Mouse (Mus musculus) cerebral cortex, adult 2 months (tissue): ENCODE results near the gene Itgb3.

Experiments
- WGBS: fragments of 180-500 bp; shearing (Covaris S2); methylation state at CpG from one replicate; pipeline ENCODE4 v1.1.7; 2018; 5-methylcytosine and 5-hydroxymethylcytosine counted together

Gene Itgb3

DNA sequence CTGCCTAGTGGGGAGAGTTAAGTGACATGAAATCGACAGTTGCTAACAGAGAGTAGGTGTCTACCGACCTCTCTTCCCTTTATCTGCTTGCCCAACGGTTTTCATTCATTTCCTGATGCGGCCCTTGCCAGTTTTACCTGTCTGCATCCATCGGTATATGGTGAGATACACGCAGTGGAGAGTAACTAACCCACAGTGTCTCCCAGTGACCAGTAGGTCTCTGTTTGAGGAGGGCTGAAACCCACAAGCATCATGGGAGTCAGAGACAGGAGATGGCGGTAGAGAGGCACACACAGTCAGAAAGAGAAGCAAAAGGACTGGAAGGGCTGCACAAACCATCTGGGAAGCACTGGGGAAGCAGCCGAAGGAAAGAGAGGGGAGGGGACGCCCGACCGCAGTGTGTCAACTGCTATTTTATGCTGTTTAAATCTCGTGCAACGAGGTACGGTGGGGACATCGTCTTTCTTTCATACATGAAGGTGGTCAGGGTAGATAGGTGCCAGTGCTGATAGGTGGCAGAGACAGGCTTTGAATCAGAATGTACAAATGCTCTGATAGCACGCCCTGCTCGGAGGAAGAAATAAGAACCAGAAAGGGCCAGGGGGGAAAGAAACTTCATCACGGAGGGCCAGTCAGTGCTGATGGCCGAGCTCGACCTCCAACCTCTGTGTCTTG is 53.9 kb downstream of the Itgb3 start:
- 80% methylated on average over 20 of the region's 20 CpGs for WGBS

DNA sequence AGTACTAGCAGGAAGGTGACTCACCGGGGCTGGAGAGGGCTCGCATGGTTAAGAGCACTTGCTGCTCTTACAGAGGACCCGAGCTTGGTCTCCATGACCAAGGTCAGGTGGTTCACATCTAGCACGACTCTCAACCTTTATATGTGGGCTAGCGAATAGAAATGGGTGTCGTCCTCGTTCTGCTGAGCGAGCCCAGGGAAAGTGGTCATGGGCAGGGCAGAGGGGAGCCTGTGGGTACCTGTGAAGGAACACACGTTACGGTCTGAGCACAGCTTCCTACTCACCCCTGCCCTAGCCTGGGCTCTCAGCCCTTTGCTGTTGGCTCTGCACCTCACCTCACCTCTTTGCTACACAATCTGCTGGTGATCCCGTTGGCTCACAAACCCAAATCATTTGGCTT is 54.8 kb downstream of the Itgb3 start:
- 97% methylated on average over 11 of the region's 11 CpGs for WGBS

- 70% methylated on average over 6 of the region's 6 CpGs for WGBS
Observed at GRCm38 (mm10) chr11:104663241-104663877, 55.6 kb downstream of the Itgb3 start.

DNA sequence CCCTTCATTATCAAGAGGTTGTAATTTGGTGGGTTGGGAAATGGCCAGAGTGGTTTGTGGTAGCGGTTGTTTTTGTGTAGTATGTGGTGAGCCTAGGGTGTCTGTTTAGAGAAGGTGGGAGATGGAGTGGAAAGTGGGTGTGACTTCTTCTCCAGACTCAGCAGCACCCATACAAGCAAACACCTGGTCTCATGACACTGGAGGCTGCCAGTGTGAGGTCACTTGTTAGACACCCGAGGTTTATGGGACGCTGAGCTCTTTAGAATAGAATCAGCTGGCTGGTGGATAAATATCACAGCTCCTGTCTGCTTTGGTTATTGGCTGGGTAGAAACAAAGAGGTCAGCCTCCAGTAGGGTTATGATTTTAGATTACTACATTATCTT is 56.1 kb downstream of the Itgb3 start:
- 80% methylated on average over 3 of the region's 3 CpGs for WGBS

GRCm38 (mm10) chr11:104667399-104667798 is 59.6 kb downstream of the Itgb3 start:
- WGBS = 54% methylated on average over 5 of the region's 5 CpGs

DNA sequence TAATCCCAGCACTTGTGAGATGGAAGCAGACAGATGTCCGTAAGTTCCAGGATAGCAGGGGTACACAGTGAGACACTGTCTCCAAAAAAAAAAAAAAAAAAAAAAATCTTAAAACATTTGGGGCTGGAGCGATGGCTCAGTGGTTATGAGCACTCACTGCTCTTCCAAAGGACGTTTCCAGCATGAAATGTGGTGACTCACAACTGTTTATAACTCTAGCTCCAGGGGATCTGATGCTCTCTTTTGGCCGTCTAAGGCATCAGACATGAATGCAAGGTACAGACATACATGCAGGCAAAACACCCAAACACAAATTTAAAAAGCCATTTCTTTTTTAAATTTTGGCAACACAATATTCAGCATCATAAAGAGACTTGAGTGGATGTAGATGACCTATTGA is 65.6 kb downstream of the Itgb3 start:
- 45% methylated on average over 4 of the region's 4 CpGs for WGBS

DNA sequence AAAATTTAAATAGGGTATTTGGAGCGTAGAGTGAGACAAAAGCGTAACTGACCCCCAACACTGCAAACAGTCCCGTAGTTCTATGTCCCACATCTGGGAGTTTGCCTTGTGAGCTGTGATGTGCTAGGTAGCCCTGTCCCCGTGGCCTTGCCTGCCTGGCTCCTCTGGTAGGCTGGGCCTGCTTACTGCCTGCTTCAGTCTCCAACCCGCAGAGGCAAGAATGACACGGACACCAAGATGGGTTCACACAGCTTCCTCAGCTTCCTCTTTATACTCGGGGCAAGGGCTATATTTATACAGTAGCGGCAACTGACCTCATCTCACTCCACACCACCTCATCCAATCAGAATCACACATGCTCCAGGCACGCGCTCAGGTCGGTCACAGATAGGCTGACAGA is 67.0 kb downstream of the Itgb3 start:
- 92% methylated on average over 11 of the region's 11 CpGs for WGBS

- WGBS = 34% methylated on average over 23 of the region's 23 CpGs
Observed at GRCm38 (mm10) chr11:104685548-104685947, 77.7 kb downstream of the Itgb3 start, which contains the start of gene Gm11639. Gene Gm11639, plus strand, starts transcription at chr11:104685707.

DNA sequence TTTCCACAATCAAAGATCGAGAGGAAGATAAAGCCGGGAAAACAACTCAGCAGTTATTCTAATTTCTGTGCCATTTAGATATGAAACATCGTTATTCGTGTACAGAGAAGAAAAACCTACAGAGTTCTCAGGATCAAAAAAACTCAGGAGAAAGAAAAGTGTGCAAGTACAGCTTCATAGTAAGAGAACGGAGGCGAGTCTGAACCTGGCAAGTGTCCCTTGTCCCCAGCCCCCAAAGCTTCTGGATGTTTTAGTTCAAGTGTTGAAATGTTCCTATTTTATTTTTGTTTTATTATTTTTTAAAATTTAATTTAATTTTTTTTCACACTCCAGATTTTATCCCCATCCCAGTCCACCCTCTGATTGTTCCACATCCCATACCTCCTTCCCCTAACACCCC is 85.4 kb downstream of the Itgb3 start:
- 52% methylated on average over 6 of the region's 6 CpGs for WGBS

GRCm38 (mm10) chr11:104704097-104704496 is 96.3 kb downstream of the Itgb3 start:
- 60% methylated on average over 15 of the region's 15 CpGs for WGBS

DNA sequence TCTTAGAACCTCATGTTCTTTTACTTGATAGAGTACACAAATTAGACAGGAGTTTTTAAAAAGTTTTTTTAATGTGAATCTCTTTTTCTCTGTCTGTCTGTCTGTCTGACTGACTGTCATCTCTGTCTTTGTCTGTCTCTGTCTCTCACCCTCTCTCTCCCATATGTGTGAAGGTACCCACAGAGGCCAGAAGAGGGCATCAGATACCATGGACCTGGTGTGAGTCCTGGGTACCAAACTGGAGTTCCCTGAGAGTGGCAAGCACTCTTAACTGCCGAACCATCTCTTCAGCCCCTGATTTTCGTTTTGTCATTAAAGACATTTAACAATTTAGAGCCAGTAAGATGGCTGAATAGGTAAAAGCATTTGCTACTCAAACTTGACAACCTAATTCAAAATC is 99.3 kb downstream of the Itgb3 start:
- WGBS = 75% methylated on average over 2 of the region's 2 CpGs
